Mouse (Mus musculus) embryo, embryonic 11.5 days (tissue): ENCODE measurements around the gene Gm14137.

ENCODE experiments used
- DNase-seq: peaks from one replicate; pipeline ENCODE4 v3.0.0-alpha.2; 2012; ENCODE audit warnings: low read depth, low spot score

Gm14137 gene

DNA sequence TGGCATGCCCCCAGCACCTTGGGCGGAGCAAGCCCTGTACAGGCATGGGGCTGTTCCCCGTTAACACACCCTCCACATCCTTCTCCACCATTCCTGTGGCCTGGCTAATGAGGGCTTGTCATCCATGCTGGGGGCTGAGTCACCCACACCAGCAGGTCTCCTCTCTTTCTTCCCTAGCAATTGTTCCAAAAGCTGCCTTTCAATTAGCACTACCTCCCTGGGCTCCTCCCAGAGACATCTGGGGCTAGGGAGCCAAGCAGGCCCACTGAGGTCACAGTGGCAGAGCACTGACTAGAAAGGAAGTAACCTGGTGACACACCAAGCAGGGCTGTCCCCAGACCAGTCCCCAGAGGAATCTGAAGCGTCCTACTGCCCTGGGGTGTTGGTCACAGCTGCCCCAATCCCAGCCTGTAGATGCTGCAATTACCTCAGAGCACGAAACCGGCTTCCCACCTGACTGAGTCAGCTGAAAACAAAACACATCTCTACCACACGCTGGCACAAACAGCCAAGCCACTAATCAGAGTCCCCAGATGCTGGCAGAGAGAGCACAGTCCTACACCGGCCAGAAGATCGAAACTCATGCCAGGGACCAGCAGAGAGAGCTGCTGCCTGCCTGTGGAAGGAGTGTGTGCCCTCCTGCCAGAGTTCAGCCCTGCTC lies at the start of gene Gm14137:
Gene Gm14137 (plus strand): TSS at position 519 of the 661 bp plus-strand sequence.
- DNase-seq = no peak

- DNase-seq = no peak
These were observed 37.9 kb upstream of the Gm14137 start for GRCm38 (mm10) chr2:119136346-119136898.

GRCm38 (mm10) chr2:119145199-119145598 lies 29.1 kb upstream of the Gm14137 start:
- no peak for DNase-seq

- no peak for DNase-seq
These were observed 27.9 kb upstream of the Gm14137 start for GRCm38 (mm10) chr2:119146435-119146834.

- DNase-seq = no peak
These were observed 27.1 kb upstream of the Gm14137 start for GRCm38 (mm10) chr2:119147160-119147678.

GRCm38 (mm10) chr2:119147775-119148174 lies 26.5 kb upstream of the Gm14137 start:
- DNase-seq = no peak

DNA sequence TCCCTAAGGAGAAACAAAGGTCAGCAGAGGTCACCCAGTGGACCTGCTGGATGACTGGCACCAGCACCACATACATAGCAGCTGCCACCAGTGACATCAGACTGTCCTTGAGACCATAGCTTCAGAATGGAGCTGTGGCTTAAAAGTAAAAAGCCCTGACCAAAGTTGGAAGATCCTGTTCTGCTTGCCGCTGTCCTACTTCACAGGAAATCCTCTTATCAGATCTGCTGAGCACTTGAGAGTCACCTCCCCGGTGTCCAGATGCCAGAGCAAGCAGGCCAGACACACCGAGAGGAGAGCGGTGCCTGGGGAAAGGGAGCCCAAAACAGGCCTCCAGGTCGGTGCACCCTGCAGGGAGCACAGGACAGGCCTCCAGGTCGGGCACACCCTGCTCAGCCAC lies 22.1 kb upstream of the Gm14137 start:
- DNase-seq = no peak

DNA sequence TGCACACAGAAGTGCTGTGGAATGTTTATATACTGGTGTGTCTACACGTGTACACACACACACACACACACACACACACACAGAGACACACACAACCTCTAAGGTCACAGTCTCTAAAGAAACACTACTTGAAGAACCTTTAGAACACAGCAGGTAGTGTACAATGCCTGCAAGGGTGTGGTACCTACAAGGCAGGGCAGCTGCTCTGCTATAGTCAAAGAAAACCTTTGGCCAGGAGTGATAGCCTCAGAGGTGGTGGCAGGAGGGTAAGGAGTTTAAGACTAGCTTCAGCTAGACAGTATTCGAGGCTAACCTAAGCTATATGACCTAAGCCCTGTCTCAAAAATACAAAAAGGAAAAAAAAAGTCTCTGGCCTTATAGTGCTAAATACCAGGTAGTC lies 19.6 kb upstream of the Gm14137 start:
- DNase-seq = no peak

DNA sequence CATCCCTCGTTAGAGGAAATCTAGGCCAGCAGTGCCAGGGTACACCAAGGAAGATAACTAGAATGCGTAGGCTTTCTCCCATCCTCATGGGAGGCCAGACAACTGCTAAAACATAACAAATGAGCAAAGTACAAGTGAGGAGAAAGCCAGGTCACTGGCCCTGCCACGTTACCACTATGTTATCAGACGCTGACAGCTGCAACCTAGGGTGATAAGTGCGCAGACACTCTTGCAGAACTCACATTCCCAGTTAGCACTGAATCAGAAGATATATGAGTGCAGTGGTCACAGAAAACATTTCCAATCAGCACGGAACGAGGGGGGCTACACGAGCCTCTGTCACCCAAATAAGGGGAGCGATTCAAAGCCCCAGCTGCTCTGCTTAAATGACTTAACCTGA lies 18.9 kb upstream of the Gm14137 start:
- no peak for DNase-seq

DNA sequence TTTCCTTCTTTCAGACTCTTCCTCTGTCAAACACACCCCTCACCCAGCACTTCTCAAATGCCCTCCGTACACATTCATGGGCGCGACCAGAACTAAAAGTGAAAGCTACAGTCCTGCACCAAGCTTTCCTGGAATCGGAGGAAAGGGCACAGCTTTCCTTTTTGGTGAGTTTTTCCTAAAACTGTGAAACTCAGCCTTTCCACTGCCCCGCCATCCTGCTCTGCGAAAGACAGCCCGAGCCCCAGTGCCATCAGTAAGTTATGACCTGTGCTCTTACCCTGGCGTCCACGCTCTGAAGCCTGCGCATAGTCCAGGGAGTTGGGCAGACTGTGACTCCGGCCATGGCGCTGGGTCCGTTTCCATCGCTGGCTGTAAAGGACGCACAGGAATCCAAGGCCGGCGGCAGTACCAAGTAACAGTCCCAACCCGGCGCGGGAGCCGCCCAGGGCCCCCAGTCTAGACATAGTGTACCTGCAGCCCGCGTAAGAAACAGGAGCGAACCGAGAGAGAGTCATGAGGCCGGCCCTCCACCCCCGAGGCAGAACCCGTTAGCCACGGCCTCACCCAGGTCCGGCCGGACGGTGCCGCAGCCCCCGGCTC lies 18.1 kb upstream of the Gm14137 start:
- no peak for DNase-seq

DNA sequence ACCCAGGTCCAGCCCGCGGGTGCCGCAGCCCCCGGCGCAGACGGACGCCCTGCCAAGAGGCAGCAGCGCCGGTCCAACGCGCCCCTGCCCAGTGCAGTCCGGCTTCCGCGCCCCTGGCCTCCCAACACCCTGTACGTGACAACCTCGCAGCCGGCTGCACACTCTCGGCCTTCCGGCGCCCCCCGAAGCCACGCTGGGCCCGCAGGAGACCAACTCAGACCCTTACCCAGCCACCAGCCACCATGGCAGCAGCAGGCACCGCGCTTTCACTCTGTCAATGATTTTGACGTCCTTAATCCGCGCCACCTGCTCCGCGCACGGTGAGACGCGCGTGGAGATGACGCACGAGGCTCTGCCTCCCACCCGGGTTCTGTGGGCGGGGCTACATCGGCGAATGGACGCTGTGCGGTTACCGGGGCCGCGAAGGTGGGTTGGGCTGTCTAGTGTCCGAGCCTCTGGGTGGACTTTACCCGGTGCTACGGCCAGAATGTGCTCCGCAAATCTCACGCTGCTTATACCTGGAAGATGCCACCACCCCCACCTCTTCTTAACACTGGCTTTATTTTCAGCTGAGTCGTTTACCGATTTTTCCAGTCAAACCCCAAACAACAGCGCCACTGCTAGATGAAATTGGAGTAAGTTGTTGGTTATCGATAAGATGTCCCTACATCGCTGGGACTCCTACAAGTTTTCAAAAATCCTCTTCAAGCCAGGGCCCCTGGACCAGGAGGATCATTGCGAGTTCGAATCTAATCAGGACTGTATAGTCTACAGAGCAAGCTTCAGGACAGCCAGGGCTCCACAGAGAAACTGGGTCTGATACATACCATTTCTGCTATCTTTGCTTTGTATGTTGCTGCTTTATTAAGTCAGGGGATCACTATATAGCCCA lies 17.4 kb upstream of the Gm14137 start, which contains the start of gene Rmdn3:
Gene Rmdn3 (minus strand): TSS at position 354 of the 892 bp plus-strand sequence.
- peak; percentile 93 for DNase-seq

DNA sequence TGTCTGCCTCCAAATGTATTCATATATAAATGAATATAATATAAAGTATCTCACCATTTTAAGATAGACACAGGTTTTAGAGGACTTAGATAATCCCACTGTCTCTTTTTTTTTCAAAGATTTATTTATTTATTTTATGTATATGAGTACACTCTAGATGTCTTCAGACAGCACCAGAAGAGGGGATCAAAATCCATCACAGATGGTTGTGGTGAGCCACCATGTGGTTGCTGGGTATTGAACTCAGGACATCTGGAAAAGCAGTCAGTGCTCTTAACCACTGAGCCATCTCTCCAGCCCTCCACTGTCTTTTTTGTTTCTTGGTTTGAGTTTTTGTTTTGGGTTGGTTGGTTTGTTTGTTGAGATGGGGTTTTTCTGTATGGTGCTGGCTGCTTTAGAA lies 16.5 kb upstream of the Gm14137 start:
- no peak for DNase-seq

DNA sequence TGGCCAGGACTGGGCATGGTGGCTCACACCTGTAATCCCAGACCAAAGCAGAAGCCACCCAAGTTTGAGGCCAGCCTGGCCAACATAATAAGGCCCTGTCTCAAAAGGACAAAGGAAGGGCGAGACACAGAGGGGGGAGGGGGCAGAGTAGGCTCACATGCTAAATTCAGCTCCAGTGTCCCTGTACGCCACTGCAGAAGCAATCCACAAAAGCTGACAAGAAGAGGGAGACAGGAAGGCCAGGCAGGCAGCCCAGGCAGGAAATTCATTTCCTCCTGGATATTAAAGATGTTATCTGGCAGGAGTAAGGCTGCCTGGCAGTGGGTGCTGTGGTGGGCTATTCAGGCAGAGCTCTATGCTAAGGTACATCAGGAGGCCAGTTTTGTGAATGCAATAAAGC lies 13.1 kb upstream of the Gm14137 start:
- no peak for DNase-seq

DNA sequence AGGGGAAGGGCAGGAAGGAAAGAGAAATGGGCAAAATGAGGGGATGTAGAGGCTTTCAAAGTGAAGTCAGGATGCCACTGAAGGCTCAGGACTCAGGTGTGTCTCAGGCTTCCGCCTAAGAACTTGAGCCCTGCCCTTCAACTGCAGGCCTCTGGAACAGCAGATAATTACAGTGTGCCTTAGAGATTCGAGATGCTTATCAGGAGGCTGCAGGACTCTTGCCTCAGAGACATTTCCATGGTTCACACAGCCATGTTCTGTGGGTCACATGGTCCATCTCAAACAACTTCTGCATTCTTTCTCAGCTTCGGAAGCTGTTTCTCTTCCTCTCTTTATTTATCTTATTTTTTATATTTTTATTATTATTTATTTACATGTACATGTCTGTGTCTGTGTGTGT lies 11.2 kb upstream of the Gm14137 start:
- no peak for DNase-seq

- DNase-seq = no peak
These were observed 10.3 kb upstream of the Gm14137 start for GRCm38 (mm10) chr2:119163999-119164398.

- no peak for DNase-seq
These were observed 8.9 kb upstream of the Gm14137 start for GRCm38 (mm10) chr2:119165401-119165800.

DNA sequence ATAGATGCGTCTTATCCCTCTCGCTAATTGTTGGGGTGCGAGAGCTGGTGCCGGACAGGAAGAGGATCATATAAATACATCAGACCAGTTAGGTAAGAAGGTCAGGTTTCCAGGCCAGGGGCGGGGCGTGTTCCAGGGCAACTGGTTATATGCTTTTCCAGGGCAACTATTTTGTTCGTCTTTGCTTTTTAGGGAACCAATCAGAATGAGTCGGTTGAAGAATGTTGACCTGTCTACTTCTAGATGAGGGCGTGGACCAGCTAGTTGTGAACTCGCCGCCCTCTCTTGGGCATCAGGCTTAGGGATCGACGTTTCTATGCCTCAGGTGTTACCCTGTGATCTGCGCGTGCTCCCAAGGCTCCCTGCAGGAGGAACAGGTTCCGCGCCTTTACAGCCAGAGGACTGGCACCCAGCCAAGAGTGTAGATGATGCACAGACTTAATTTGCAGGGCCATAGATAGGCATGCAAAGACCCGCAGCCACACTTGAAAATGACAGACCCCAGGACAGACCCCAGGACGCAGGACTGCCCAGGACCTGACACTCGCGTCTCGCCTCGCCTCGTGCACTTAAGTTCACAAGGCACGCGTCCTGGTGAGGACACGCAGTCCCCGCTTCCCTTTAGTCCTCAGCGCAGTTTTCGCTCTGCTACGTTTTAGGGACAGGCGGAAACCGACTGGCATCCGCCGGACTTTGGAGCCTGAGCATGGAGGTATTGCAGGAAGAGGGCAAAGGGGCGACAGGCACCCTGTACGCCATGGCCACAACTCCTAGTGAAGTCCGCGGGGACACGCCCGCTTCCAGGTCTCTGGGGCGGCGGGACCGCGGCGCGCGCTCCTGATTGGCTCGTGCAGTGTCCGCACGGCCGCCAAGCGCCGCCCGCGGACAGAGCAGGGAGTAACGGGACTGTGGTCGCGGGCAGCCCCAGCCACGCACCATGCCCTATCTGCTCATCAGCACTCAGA lies 7.1 kb upstream of the Gm14137 start, which contains the start of gene Gchfr:
Gene Gchfr (plus strand): TSS at position 873 of the 965 bp plus-strand sequence.
- no peak for DNase-seq

DNA sequence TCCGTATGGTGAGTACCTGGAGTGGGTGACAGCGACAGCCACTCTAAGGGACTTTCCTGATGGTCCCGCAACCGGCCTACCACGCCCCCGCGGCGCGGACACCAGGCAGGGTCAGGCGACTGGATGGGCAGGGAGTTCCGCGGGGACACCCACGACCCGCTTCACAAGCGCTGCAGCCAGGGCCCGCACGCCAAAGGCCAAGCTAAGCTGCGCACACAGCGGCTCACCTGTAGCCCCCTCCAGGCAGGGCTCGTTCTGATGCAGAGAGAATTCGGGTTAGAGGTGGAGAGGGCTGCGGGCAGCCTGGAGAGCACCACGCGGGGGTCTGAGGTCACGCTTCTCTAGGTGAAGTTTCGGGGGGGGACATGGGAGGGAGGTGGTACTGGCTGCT lies 6.4 kb upstream of the Gm14137 start:
- no peak for DNase-seq

- no peak for DNase-seq
These were observed 4.0 kb upstream of the Gm14137 start for GRCm38 (mm10) chr2:119170282-119170681.

- no peak for DNase-seq
These were observed 2.7 kb upstream of the Gm14137 start for GRCm38 (mm10) chr2:119171574-119171973.

DNA sequence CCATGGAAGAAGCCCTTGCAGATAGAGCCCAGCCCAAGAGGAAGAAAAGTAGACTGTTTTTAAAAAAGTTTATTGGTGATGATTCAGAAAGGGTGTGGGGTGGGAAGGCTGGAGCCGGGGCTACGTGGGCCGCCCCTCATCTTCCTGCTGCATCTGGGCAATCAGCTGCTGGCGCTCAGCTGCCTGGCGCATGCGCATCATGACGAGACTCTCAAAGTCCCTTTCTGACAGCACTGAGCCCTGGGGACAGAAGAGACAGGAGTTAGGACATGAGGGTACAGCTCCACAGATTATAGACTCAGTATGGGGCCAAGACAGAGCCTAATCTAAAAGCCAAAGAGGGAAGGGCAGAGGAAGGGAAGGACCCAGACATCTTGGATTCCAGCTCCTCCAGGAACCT lies 1.9 kb upstream of the Gm14137 start:
- DNase-seq = no peak
